Mouse (Mus musculus) Patski (cell line): ENCODE results near the gene Tjp1. TPM values are rescaled to one million over a fixed set of nuclear protein-coding genes. Genes with fewer than 3 reads are reported as not detected.

Experiments used
- ATAC-seq: fragments of 100-300 bp; one replicate; pipeline ENCODE4 v1.8.0; 2021
- CTCF ChIA-PET: fragments of 350-600 bp; sonication (Branson Sonifier 250); formaldehyde crosslinking; loops from one replicate; lab custom pipeline; 2022; ENCODE audit warnings: inconsistent platforms; lab: Charles Lee
- POLR2A ChIA-PET: fragments of 350-600 bp; sonication (Branson Sonifier 250); formaldehyde crosslinking; loops from one replicate; lab custom pipeline; 2022; ENCODE audit warnings: antibody characterized with exemption, inconsistent platforms; lab: Charles Lee
- DNase-seq: peaks from one replicate; pipeline ENCODE4 v3.0.0-alpha.2; 2011; ENCODE audit warnings: low read depth, low spot score
- H3K27me3 ChIP-seq: fragments of 371-371 bp; one replicate; pipeline ENCODE4 v1.5.1; 2021
- CTCF ChIP-seq: fragments of 100-300 bp; IDR thresholded peaks from one replicate; pipeline ENCODE4 v1.5.1; 2021
- in situ Hi-C: fragments of 300-500 bp; cut with MboI; formaldehyde crosslinking; loops from 3 replicates; pipeline ENCODE4 v1.11.1; 2018; ENCODE audit warnings: low pct_unique_long_range_greater_than_20kb, mixed read lengths
- polyA plus RNA-seq: library from polyadenylated mRNA; unstranded; gene quantifications from one replicate; pipeline ENCODE4 v1.2.3, GENCODE M21; 2021

Gene Tjp1
- polyA plus RNA-seq, 1 experiment from 2014 or later, result 67.3 TPM

GRCm38 (mm10) chr7:65467306-65468021 lies 60.1 kb downstream of the Tjp1 start:
- no peak for ATAC-seq
- POLR2A ChIA-PET, result no interaction called here
- in situ Hi-C loops, result no loop called here
- H3K27me3 ChIP-seq, result no peaks in the 10 kb centered on the region
- DNase-seq, result no peak
- no peak for TF ChIP-seq CTCF
- CTCF ChIA-PET, result interaction anchor here (1.4 kb wide), 1 partner anchor 11 kb away, joined by 3 read pairs; no protein-coding TSS in a partner anchor

GRCm38 (mm10) chr7:65466137-65466536 lies 61.4 kb downstream of the Tjp1 start:
- in situ Hi-C loops, result no loop called here
- no peak for DNase-seq

DNA sequence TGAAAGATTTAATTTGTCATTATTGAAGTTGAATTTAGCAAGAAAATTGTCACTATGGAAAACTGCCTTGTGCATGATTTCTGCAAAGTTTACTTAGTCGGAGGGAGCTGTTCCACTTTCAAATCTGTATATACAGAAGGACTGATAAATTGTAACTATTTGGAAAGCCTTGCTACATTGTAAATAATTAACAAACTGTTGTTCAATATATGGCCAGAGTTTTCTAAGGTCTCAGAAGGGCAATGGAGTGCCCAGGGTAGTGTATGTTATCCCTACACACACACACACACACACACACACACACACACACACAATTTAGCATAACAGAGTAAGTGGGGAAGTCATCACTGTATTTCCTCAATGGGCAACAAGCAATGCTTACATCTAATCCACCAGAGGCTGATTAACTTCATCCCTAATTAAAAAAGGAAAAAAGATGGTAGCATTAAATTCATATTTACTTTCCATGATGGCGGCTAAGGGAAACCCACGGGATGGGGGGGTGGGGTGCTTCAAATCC lies 63.0 kb downstream of the Tjp1 start:
- POLR2A ChIA-PET, result interaction anchor here (0.6 kb wide), 1 partner anchor 15 kb away, joined by 3 read pairs; no protein-coding TSS in a partner anchor
- ATAC-seq (no peak), DNase-seq (no peak)
- in situ Hi-C loops, result no loop called here
- no peak for TF ChIP-seq CTCF
- no peaks in the 10 kb centered on the region for H3K27me3 ChIP-seq
- CTCF ChIA-PET, result no interaction called here

More at GRCm38 (mm10) chr7:65466137-65466536, 61.4 kb downstream of the Tjp1 start:
- CTCF ChIA-PET, result no interaction called here
- no peak for ATAC-seq
- H3K27me3 ChIP-seq, result no peaks in the 10 kb centered on the region
- POLR2A ChIA-PET, result no interaction called here
- no peak for TF ChIP-seq CTCF

- POLR2A ChIA-PET, result no interaction called here
- ATAC-seq (no peak), DNase-seq (no peak)
- in situ Hi-C loops, result no loop called here
- CTCF ChIA-PET, result no interaction called here
- no peak for TF ChIP-seq CTCF
- no peaks in the 10 kb centered on the region for H3K27me3 ChIP-seq
These were observed 64.1 kb downstream of the Tjp1 start for GRCm38 (mm10) chr7:65463438-65463837.

- ChIA-PET POLR2A (no interaction called here), CTCF (interaction anchor here (0.9 kb wide), 1 partner anchor 143 kb away, joined by 3 read pairs; no protein-coding TSS in a partner anchor)
- no peak for DNase-seq
- no peak for ATAC-seq
- TF ChIP-seq CTCF, result no peak
- H3K27me3 ChIP-seq, result no peaks in the 10 kb centered on the region
- in situ Hi-C loops, result no loop called here
These were observed 66.2 kb downstream of the Tjp1 start for GRCm38 (mm10) chr7:65461412-65461811.

GRCm38 (mm10) chr7:65460196-65460595 lies 67.4 kb downstream of the Tjp1 start:
- CTCF ChIA-PET, result no interaction called here
- in situ Hi-C loops, result no loop called here
- no peak for DNase-seq

GRCm38 (mm10) chr7:65456031-65456430 lies 71.5 kb downstream of the Tjp1 start:
- POLR2A ChIA-PET, result no interaction called here
- in situ Hi-C loops, result no loop called here
- ATAC-seq (no peak), DNase-seq (no peak)
- no peaks in the 10 kb centered on the region for H3K27me3 ChIP-seq
- TF ChIP-seq CTCF, result no peak
- CTCF ChIA-PET, result interaction anchor here (0.8 to 1.4 kb wide), 5 partner anchors 9 to 138 kb away, joined by 3 to 5 read pairs (median 3); no protein-coding TSS in a partner anchor

More at GRCm38 (mm10) chr7:65460196-65460595, 67.4 kb downstream of the Tjp1 start:
- no peak for TF ChIP-seq CTCF
- H3K27me3 ChIP-seq, result no peaks in the 10 kb centered on the region
- POLR2A ChIA-PET, result no interaction called here
- no peak for ATAC-seq

DNA sequence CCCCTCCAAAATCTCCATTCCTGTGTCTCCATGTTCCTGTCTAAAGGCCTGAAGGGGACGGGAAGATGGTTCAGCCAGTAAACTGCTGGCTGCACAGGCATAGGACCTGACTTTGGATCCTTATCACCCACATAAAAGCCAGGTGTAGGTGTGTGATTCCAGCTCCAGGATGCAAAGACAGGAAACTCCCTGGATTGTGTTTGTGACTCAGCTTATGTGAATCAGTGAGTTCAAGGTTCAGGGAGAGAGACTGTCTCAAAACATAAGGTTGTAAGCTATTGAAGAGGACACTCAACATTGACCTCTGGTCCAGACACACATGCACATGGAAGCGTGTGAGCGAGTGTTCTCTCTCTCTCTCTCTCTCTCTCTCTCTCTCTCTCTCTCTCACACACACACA lies 72.4 kb downstream of the Tjp1 start:
- no peak for TF ChIP-seq CTCF
- DNase-seq (no peak), ATAC-seq (no peak)
- H3K27me3 ChIP-seq, result no peaks in the 10 kb centered on the region
- ChIA-PET CTCF (interaction anchor here (1.4 kb wide), 1 partner anchor 19 kb away, joined by 3 read pairs; no protein-coding TSS in a partner anchor), POLR2A (interaction anchor here (0.5 kb wide), 1 partner anchor 105 kb away, joined by 3 read pairs; no protein-coding TSS in a partner anchor)
- in situ Hi-C loops, result no loop called here

- ATAC-seq (no peak), DNase-seq (no peak)
- TF ChIP-seq CTCF, result no peak
- in situ Hi-C loops, result no loop called here
- CTCF ChIA-PET, result interaction anchor here (1.0 to 1.4 kb wide), 2 partner anchors 18 to 24 kb away, joined by 3 read pairs; no protein-coding TSS in a partner anchor
- POLR2A ChIA-PET, result no interaction called here
- H3K27me3 ChIP-seq, result no peaks in the 10 kb centered on the region
These were observed 73.3 kb downstream of the Tjp1 start for GRCm38 (mm10) chr7:65454269-65454668.

GRCm38 (mm10) chr7:65452246-65452645 lies 75.3 kb downstream of the Tjp1 start:
- ATAC-seq, result no peak
- POLR2A ChIA-PET, result no interaction called here
- no peak for TF ChIP-seq CTCF
- in situ Hi-C loops, result no loop called here
- no peak for DNase-seq
- CTCF ChIA-PET, result interaction anchor here (1.0 kb wide), 1 partner anchor 86 kb away, joined by 3 read pairs; no protein-coding TSS in a partner anchor
- no peaks in the 10 kb centered on the region for H3K27me3 ChIP-seq

GRCm38 (mm10) chr7:65450158-65450557 lies 77.4 kb downstream of the Tjp1 start:
- in situ Hi-C loops, result no loop called here
- ChIA-PET POLR2A (interaction anchor here (0.7 kb wide), 2 partner anchors 44 to 909 kb away, joined by 6 to 8 read pairs; no protein-coding TSS in a partner anchor), CTCF (interaction anchor here (0.8 kb wide), 1 partner anchor 14 kb away, joined by 5 read pairs; no protein-coding TSS in a partner anchor)
- no peak for TF ChIP-seq CTCF
- DNase-seq, result no peak
- H3K27me3 ChIP-seq, result no peaks in the 10 kb centered on the region
- no peak for ATAC-seq
